Mouse (Mus musculus): Measurements from ENCODE around the gene Lingo2. TPM values are rescaled to one million over a fixed set of nuclear protein-coding genes. Genes with fewer than 3 reads are reported as not detected.

Lingo2 gene
- total and polyA plus RNA-seq, 3 experiments = not detected

- no peaks in the 10 kb centered on the region for H3K9me3 ChIP-seq (replicated peaks; ENCODE audit: insufficient read depth, low read length)
- DNase-seq (ENCODE audit: low read depth, low spot score) = no peak
- TF ChIP-seq MAFK (IDR thresholded peaks at IDR 0.05; ENCODE audit: borderline replicate concordance, low read depth, low read length) (no peak), ZNF384 (IDR thresholded peaks at IDR 0.05; ENCODE audit: low read depth, low read length) (no peak), SMC3 (IDR thresholded peaks at IDR 0.05; ENCODE audit: low read depth, low read length) (no peak), CHD1 (IDR thresholded peaks at IDR 0.05; ENCODE audit: low read depth, low read length) (no peak), MEF2A (IDR thresholded peaks at IDR 0.05; ENCODE audit: extremely low read depth, insufficient replicate concordance, low read depth, low read length, poor library complexity, severe bottlenecking) (no peak), RCOR1 (IDR thresholded peaks at IDR 0.05; ENCODE audit: low read depth, low read length) (no peak), ETS1 (IDR thresholded peaks at IDR 0.05; ENCODE audit: low read depth, low read length) (no peak), HCFC1 (IDR thresholded peaks at IDR 0.05; ENCODE audit: low read depth, low read length) (no peak), MAX (IDR thresholded peaks at IDR 0.05; ENCODE audit: low read length) (no peak), POLR2AphosphoS5 (IDR thresholded peaks at IDR 0.05; ENCODE audit: borderline replicate concordance, low read depth, low read length) (no peak), JUND (IDR thresholded peaks at IDR 0.05; ENCODE audit: low read depth, low read length) (no peak), UBTF (IDR thresholded peaks at IDR 0.05; ENCODE audit: borderline replicate concordance, insufficient read depth, low read depth, low read length) (no peak), MYB (IDR thresholded peaks at IDR 0.05; ENCODE audit: low read depth, low read length) (no peak), MXI1 (IDR thresholded peaks at IDR 0.05; ENCODE audit: low read depth, low read length) (no peak), USF1 (IDR thresholded peaks at IDR 0.05; ENCODE audit: low read depth, low read length) (no peak), CHD2 (IDR thresholded peaks at IDR 0.05; ENCODE audit: low read length) (no peak)
- no peak overlapping the region for H3K4me3 ChIP-seq (ENCODE audit: control insufficient read depth in 1 of 2, insufficient read depth in 1 of 2, low read depth in 2 of 2, low read length in 2 of 2)
- no peaks in the 10 kb centered on the region for H3K36me3 ChIP-seq (ENCODE audit: control insufficient read depth in 1 of 2, insufficient read depth in 2 of 2, low read length in 2 of 2)
- H3K27ac ChIP-seq (ENCODE audit: control insufficient read depth, low read depth, low read length) = no peak overlapping the region
- no peak overlapping the region for H3K9ac ChIP-seq (ENCODE audit: control insufficient read depth, low read depth, low read length, poor library complexity, severe bottlenecking)
- H3K27me3 ChIP-seq (ENCODE audit: control insufficient read depth in 1 of 2, insufficient read depth in 2 of 2, low read length in 2 of 2) = no peaks in the 10 kb centered on the region
- no peaks in the 10 kb centered on the region for H3K79me2 ChIP-seq (ENCODE audit: control insufficient read depth, insufficient read depth, low read length, poor library complexity)
- no peaks in the 10 kb centered on the region for H3K4me1 ChIP-seq (ENCODE audit: control insufficient read depth in 1 of 2, insufficient read depth in 2 of 2, low read length in 2 of 2)
These were observed 919.5 kb downstream of the Lingo2 start for GRCm38 (mm10) chr4:36032039-36032438.

DNA sequence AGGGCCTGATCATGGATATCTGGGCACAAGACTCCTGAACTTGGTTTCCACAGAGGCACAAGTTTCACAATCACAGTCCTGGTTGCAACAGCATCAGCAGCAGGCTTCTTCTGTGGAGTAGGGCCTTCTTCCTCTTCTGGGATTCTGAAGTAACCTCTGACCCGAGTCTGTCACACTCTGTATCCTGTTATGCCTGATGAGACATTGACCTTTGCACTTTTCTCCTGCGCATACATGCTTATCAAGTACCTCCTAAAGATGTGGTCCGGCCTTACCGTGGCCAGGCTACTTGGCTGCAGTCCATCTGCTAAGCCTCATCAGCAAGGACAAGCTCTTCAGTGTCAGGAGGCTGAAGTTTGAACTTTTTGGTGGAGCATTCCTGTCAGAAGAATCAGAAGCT, 937.4 kb downstream of the Lingo2 start:
- Histone ChIP-seq H3K9ac (ENCODE audit: control insufficient read depth, low read depth, low read length, poor library complexity, severe bottlenecking) (no peak overlapping the region), H3K9me3 (replicated peaks; ENCODE audit: insufficient read depth, low read length) (no peaks in the 10 kb centered on the region), H3K27me3 (ENCODE audit: control insufficient read depth in 1 of 2, insufficient read depth in 2 of 2, low read length in 2 of 2) (no peaks in the 10 kb centered on the region), H3K4me3 (ENCODE audit: control insufficient read depth in 1 of 2, insufficient read depth in 1 of 2, low read depth in 2 of 2, low read length in 2 of 2) (no peak overlapping the region), H3K27ac (ENCODE audit: control insufficient read depth, low read depth, low read length) (no peak overlapping the region), H3K79me2 (ENCODE audit: control insufficient read depth, insufficient read depth, low read length, poor library complexity) (no peaks in the 10 kb centered on the region), H3K4me1 (ENCODE audit: control insufficient read depth in 1 of 2, insufficient read depth in 2 of 2, low read length in 2 of 2) (no peaks in the 10 kb centered on the region), H3K36me3 (ENCODE audit: control insufficient read depth in 1 of 2, insufficient read depth in 2 of 2, low read length in 2 of 2) (no peaks in the 10 kb centered on the region)
- TF ChIP-seq GATA1 (IDR thresholded peaks at IDR 0.05; ENCODE audit: low read depth, low read length) (no peak), GABPA (IDR thresholded peaks at IDR 0.05; ENCODE audit: low read depth, low read length) (no peak), MAFK (IDR thresholded peaks at IDR 0.05; ENCODE audit: borderline replicate concordance, low read depth, low read length) (no peak), ZKSCAN1 (IDR thresholded peaks at IDR 0.05; ENCODE audit: low read depth, low read length) (no peak), ZMIZ1 (IDR thresholded peaks at IDR 0.05; ENCODE audit: low read depth, low read length) (no peak), HCFC1 (IDR thresholded peaks at IDR 0.05; ENCODE audit: low read depth, low read length) (no peak), CHD1 (IDR thresholded peaks at IDR 0.05; ENCODE audit: low read depth, low read length) (no peak)
- no peak for DNase-seq (ENCODE audit: low read depth, low spot score)

Measured in MEL (cell line).